Mouse (Mus musculus) myocyte (in vitro differentiated cells): Measurements from ENCODE around the gene Bscl2. TPM values are rescaled to one million over a fixed set of nuclear protein-coding genes. Genes with fewer than 3 reads are reported as not detected.

Experiments
- H3K27me3 ChIP-seq: one replicate; pipeline ENCODE4 v1.6.1; 2011; ENCODE audit not compliant: control insufficient read depth, insufficient read depth, insufficient read length
- H3K36me3 ChIP-seq: one replicate; pipeline ENCODE4 v1.6.1; 2011; ENCODE audit not compliant: control insufficient read depth, insufficient read depth
- H3K4me2 ChIP-seq: one replicate; pipeline ENCODE4 v1.6.1; 2011; ENCODE audit warnings: low read depth, control low read depth
- H3K4me3 ChIP-seq: one replicate; pipeline ENCODE4 v1.5.1; 2011; ENCODE audit warnings: mild to moderate bottlenecking, control low read depth, moderate library complexity
- H3K79me2 ChIP-seq: one replicate; pipeline ENCODE4 v1.6.1; 2011; ENCODE audit not compliant: control insufficient read depth, insufficient read depth
- H3ac ChIP-seq: one replicate; pipeline ENCODE4 v1.6.1; 2011; ENCODE audit not compliant: control insufficient read depth, insufficient read length
- CEBPB ChIP-seq: IDR thresholded peaks from 2 replicates; pipeline ENCODE4 v1.6.1; 2011; ENCODE audit warnings: mild to moderate bottlenecking, moderate library complexity; ENCODE audit not compliant: poor library complexity, insufficient read depth, severe bottlenecking
- E2F4 ChIP-seq: IDR thresholded peaks from one replicate; pipeline ENCODE4 v1.6.1; 2011; ENCODE audit warnings: mild to moderate bottlenecking, control low read depth, moderate library complexity; ENCODE audit not compliant: insufficient read depth
- MAX ChIP-seq: IDR thresholded peaks from one replicate; pipeline ENCODE4 v1.6.1; 2011; ENCODE audit warnings: low read depth, mild to moderate bottlenecking, control low read depth
- MYOD1 ChIP-seq, 3 experiments: IDR thresholded peaks; one replicate each; pipeline ENCODE4 v1.6.1; 2011; ENCODE audit warnings: control low read depth in 2 of 3, low read depth in 2 of 3, mild to moderate bottlenecking in 2 of 3, moderate library complexity in 1 of 3; ENCODE audit not compliant: insufficient read length in 2 of 3, control insufficient read depth in 1 of 3
- MYOG ChIP-seq, 3 experiments: IDR thresholded peaks; one replicate each; pipeline ENCODE4 v1.6.1; 2011; ENCODE audit warnings: control low read depth in 2 of 3, low read depth in 2 of 3, mild to moderate bottlenecking in 2 of 3; ENCODE audit not compliant: insufficient read length in 2 of 3, control insufficient read depth in 1 of 3, insufficient read depth in 1 of 3
- POLR2A ChIP-seq: IDR thresholded peaks from one replicate; pipeline ENCODE4 v1.6.1; 2011; ENCODE audit warnings: low read depth, mild to moderate bottlenecking, control low read depth, moderate library complexity; ENCODE audit not compliant: insufficient read length
- POLR2AphosphoS2 ChIP-seq: IDR thresholded peaks from one replicate; pipeline ENCODE4 v1.6.1; 2011; ENCODE audit warnings: low read depth, control low read depth; ENCODE audit not compliant: insufficient read length
- REST ChIP-seq: IDR thresholded peaks from one replicate; pipeline ENCODE4 v1.6.1; 2011; ENCODE audit warnings: mild to moderate bottlenecking, control low read depth, moderate library complexity; ENCODE audit not compliant: insufficient read depth, insufficient read length
- SRF ChIP-seq: IDR thresholded peaks from one replicate; pipeline ENCODE4 v1.6.1; 2011; ENCODE audit warnings: low read depth; ENCODE audit not compliant: control insufficient read depth, insufficient read length
- TCF12 ChIP-seq: IDR thresholded peaks from one replicate; pipeline ENCODE4 v1.6.1; 2011; ENCODE audit warnings: mild to moderate bottlenecking, control low read depth; ENCODE audit not compliant: poor library complexity, insufficient read depth, severe bottlenecking
- TCF3 ChIP-seq: IDR thresholded peaks from one replicate; pipeline ENCODE4 v1.6.1; 2011; ENCODE audit warnings: low read depth, control low read depth; ENCODE audit not compliant: insufficient read length
- USF1 ChIP-seq: IDR thresholded peaks from one replicate; pipeline ENCODE4 v1.6.1; 2011; ENCODE audit warnings: low read depth, mild to moderate bottlenecking, control low read depth, moderate library complexity
- polyA plus RNA-seq: library from polyadenylated mRNA; unstranded; fragments of >200 nt; fragmentation: generic; extraction: Trizol; gene quantifications from one replicate; pipeline ENCODE4 v1.2.1, GENCODE M21; 2012; ENCODE audit warnings: missing spikeins

The Bscl2 gene
- polyA plus RNA-seq, 1 experiment: 5.7 TPM

GRCm38 (mm10) chr19:8820424-8820956 lies 16.8 kb upstream of the Bscl2 start:
- H3ac ChIP-seq: peak overlapping the region; percentile 84
- H3K4me3 ChIP-seq: peak overlapping the region; percentile 96
- H3K36me3 ChIP-seq: peaks cover 30% of the 10 kb centered on the region
- no peaks in the 10 kb centered on the region for H3K27me3 ChIP-seq
- peak overlapping the region; percentile 75 for H3K4me2 ChIP-seq
- TF ChIP-seq MYOG (IDR thresholded peaks at IDR 0.05; ENCODE audit: control insufficient read depth in 1 of 3, insufficient read depth in 1 of 3, insufficient read length in 2 of 3, low read depth in 2 of 3): peak in 1 of 3 experiments; percentile 0
- TF ChIP-seq POLR2A: no peak
- peak in 1 of 3 experiments; percentile 11 for TF ChIP-seq MYOD1 (IDR thresholded peaks at IDR 0.05; ENCODE audit: control insufficient read depth in 1 of 3, insufficient read length in 2 of 3, low read depth in 2 of 3)
- no peak for TF ChIP-seq TCF12
- no peak for TF ChIP-seq E2F4
- TF ChIP-seq USF1: no peak
- TF ChIP-seq REST: no peak
- TF ChIP-seq CEBPB: no peak
- no peak for TF ChIP-seq MAX
- TF ChIP-seq POLR2AphosphoS2: peak; percentile 13
- no peak for TF ChIP-seq SRF
- TF ChIP-seq TCF3: no peak
- H3K79me2 ChIP-seq: peaks cover 77% of the 10 kb centered on the region

DNA sequence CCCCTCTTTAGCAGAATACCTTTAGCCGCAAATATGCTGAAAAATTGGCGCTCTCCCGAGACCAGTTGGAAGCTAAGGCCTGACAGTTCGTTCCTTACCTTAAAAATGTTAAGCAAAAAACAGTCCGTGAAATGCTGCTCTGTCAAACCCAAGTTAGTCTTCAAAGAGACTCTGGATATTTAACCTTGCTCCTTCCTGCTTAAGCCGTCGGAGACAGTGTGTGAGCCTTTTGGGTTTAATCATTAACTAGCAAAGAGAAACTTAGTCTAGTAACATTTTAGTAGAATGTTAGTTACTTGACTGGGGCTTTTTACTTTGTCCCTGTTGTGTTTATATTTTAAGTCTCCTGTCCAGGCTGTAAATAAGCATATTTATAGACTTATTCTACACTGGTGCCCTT lies 16.1 kb upstream of the Bscl2 start:
- Histone ChIP-seq H3ac (peak overlapping the region; percentile 84), H3K79me2 (peaks cover 73% of the 10 kb centered on the region), H3K36me3 (peaks cover 31% of the 10 kb centered on the region), H3K4me3 (peak overlapping the region; percentile 96), H3K27me3 (no peaks in the 10 kb centered on the region), H3K4me2 (peak overlapping the region; percentile 75)
- TF ChIP-seq TCF12 (no peak), MYOG (IDR thresholded peaks at IDR 0.05; ENCODE audit: control insufficient read depth in 1 of 3, insufficient read depth in 1 of 3, insufficient read length in 2 of 3, low read depth in 2 of 3) (no peak), CEBPB (no peak), POLR2AphosphoS2 (no peak), MAX (no peak), USF1 (no peak), MYOD1 (IDR thresholded peaks at IDR 0.05; ENCODE audit: control insufficient read depth in 1 of 3, insufficient read length in 2 of 3, low read depth in 2 of 3) (no peak)

DNA sequence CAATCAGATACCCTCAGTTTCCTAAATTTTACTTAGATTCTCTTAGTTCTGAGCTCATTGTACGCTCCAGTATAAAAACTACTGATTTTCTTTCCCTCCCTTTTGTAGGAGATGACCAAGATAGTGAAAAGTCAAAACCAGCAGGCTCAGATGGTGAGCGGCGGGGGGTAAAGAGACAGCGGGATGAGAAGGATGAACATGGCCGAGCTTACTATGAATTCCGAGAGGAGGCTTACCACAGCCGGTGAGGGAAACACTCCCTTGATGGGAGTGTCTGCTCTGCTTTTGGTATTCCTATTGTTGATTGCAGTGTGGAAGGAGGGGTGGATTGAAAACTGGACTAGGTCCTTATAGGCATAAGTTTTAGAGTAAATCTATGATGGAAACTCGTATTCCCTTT lies 14.6 kb upstream of the Bscl2 start:
- Histone ChIP-seq H3K79me2 (peaks cover 58% of the 10 kb centered on the region), H3K36me3 (peaks cover 46% of the 10 kb centered on the region), H3K4me2 (peak overlapping the region; percentile 58), H3ac (no peak overlapping the region), H3K4me3 (peak overlapping the region; percentile 96), H3K27me3 (no peaks in the 10 kb centered on the region)
- TF ChIP-seq TCF3: no peak
- no peak for TF ChIP-seq USF1
- no peak for TF ChIP-seq POLR2A
- no peak for TF ChIP-seq MAX
- TF ChIP-seq CEBPB: no peak
- no peak for TF ChIP-seq MYOG (IDR thresholded peaks at IDR 0.05; ENCODE audit: control insufficient read depth in 1 of 3, insufficient read depth in 1 of 3, insufficient read length in 2 of 3, low read depth in 2 of 3)
- no peak for TF ChIP-seq MYOD1 (IDR thresholded peaks at IDR 0.05; ENCODE audit: control insufficient read depth in 1 of 3, insufficient read length in 2 of 3, low read depth in 2 of 3)

DNA sequence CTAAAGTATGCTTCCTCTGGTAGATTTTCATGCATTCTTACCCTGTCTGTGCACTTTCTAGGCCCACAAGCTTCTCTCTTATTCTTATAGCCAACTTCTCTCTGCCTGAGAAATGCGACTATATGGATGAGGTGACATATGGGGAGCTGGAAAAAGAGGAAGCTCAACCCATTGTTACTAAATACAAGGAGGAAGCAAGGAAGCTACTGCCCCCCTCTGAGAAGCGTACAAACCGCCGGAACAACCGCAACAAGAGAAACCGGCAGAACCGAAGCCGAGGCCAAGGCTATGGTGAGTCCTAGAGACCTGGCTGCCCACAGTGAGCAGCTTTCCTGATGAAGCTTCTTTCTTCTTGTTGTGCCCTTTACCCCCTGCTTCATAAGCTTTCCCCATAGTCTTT lies 7.6 kb upstream of the Bscl2 start, which contains the start of gene AC129217.1:
Gene AC129217.1 (plus strand): TSS at position 114 of the 400 bp plus-strand sequence.
- no peak for TF ChIP-seq MAX
- no peak for TF ChIP-seq POLR2AphosphoS2
- TF ChIP-seq E2F4: no peak
- no peak for TF ChIP-seq SRF
- no peak for TF ChIP-seq MYOD1 (IDR thresholded peaks at IDR 0.05; ENCODE audit: control insufficient read depth in 1 of 3, insufficient read length in 2 of 3, low read depth in 2 of 3)
- TF ChIP-seq TCF12: no peak
- no peak for TF ChIP-seq USF1
- TF ChIP-seq MYOG (IDR thresholded peaks at IDR 0.05; ENCODE audit: control insufficient read depth in 1 of 3, insufficient read depth in 1 of 3, insufficient read length in 2 of 3, low read depth in 2 of 3): no peak
- no peak for TF ChIP-seq TCF3
- TF ChIP-seq POLR2A: no peak
- TF ChIP-seq CEBPB: no peak
- no peak for TF ChIP-seq REST
- peaks cover 82% of the 10 kb centered on the region for H3K36me3 ChIP-seq
- H3K4me2 ChIP-seq: no peak within 1 kb of the TSS
- H3K79me2 ChIP-seq: peaks cover 7% of the 10 kb centered on the region
- no peak within 1 kb of the TSS for H3ac ChIP-seq
- no peak within 1 kb of the TSS for H3K4me3 ChIP-seq
- no peaks in the 10 kb centered on the region for H3K27me3 ChIP-seq

DNA sequence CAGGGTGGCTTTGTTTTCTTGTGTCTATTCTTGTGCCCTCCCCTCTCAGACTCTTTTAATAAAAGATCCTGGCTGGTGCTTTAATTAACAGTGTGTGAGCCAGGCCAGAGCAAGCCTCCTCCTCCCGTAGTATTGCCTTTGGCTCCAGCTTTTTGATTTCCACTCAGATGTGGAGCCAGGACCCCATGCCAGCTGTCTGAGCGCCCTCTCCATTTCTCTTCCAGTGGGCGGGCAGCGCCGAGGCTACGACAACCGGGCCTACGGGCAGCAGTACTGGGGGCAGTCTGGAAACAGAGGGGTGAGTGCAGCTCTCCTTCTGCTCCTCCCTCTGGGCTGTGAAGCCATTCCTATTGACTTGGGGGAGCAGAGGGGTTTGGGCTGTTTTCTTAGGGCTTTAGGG lies 6.6 kb upstream of the Bscl2 start:
- peaks cover 3% of the 10 kb centered on the region for H3K79me2 ChIP-seq
- no peaks in the 10 kb centered on the region for H3K27me3 ChIP-seq
- peaks cover 82% of the 10 kb centered on the region for H3K36me3 ChIP-seq
- H3ac ChIP-seq: no peak overlapping the region
- TF ChIP-seq USF1: no peak
- no peak for TF ChIP-seq REST
- no peak for TF ChIP-seq CEBPB
- TF ChIP-seq TCF12: no peak
- no peak for TF ChIP-seq E2F4
- TF ChIP-seq MYOD1 (IDR thresholded peaks at IDR 0.05; ENCODE audit: control insufficient read depth in 1 of 3, insufficient read length in 2 of 3, low read depth in 2 of 3): no peak
- no peak for TF ChIP-seq POLR2A
- TF ChIP-seq SRF: no peak
- no peak for TF ChIP-seq TCF3
- TF ChIP-seq POLR2AphosphoS2: no peak
- no peak for TF ChIP-seq MAX
- no peak for TF ChIP-seq MYOG (IDR thresholded peaks at IDR 0.05; ENCODE audit: control insufficient read depth in 1 of 3, insufficient read depth in 1 of 3, insufficient read length in 2 of 3, low read depth in 2 of 3)
- H3K4me3 ChIP-seq: no peak overlapping the region
- H3K4me2 ChIP-seq: no peak overlapping the region
